Mouse (Mus musculus) lung, adult 2 months (tissue): ENCODE data around the gene Baz1b. TPM values are rescaled to one million over a fixed set of nuclear protein-coding genes. Genes with fewer than 3 reads are reported as not detected.

Experiments
- DNase-seq: peaks from one replicate; pipeline ENCODE4 v3.0.0; 2022
- H3K4me1 ChIP-seq: fragments of 200-500 bp; 2 replicates; pipeline ENCODE4 v1.6.1; 2011; ENCODE audit warnings: low read length; ENCODE audit not compliant: control insufficient read depth, insufficient read depth
- H3K4me3 ChIP-seq: fragments of 200-500 bp; replicated peaks from 2 replicates; pipeline ENCODE3; 2011; ENCODE audit warnings: low read depth, mild to moderate bottlenecking, control low read depth, low read length; ENCODE audit errors: extremely low read depth
- CTCF ChIP-seq: fragments of 200-500 bp; IDR thresholded peaks from 2 replicates; pipeline ENCODE4 v1.5.1; 2011; ENCODE audit warnings: mild to moderate bottlenecking, low read length, control low read depth; ENCODE audit not compliant: insufficient read depth
- POLR2A ChIP-seq: fragments of 200-500 bp; IDR thresholded peaks from 2 replicates; pipeline ENCODE4 v1.6.1; 2011; ENCODE audit warnings: low read depth, mild to moderate bottlenecking, control low read depth, low read length, borderline replicate concordance; ENCODE audit errors: extremely low read depth
- WGBS: fragments of 180-500 bp; shearing (Covaris S2); methylation state at CpG from one replicate; pipeline ENCODE4 v1.1.7; 2018; 5-methylcytosine and 5-hydroxymethylcytosine counted together
- polyA plus RNA-seq: library from polyadenylated mRNA; depleted of rRNA; stranded (reverse); fragments of >200 nt; gene quantifications from 2 replicates; pipeline ENCODE4 v1.2.3, GENCODE M21; 2012; rRNA removed

The Baz1b gene
- polyA plus RNA-seq, 1 experiment: 23.4 TPM

GRCm38 (mm10) chr5:135286185-135286584 lies 99.1 kb downstream of the Baz1b start:
- WGBS: 0% methylated on average over 6 of the region's 6 CpGs
- peak; percentile 62 for DNase-seq
- TF ChIP-seq CTCF: peak; percentile 94
- TF ChIP-seq POLR2A: no peak
- H3K4me1 ChIP-seq: no peaks in the 10 kb centered on the region
- no peak overlapping the region for H3K4me3 ChIP-seq

GRCm38 (mm10) chr5:135286926-135287325 lies 99.9 kb downstream of the Baz1b start:
- Histone ChIP-seq H3K4me1 (no peaks in the 10 kb centered on the region), H3K4me3 (no peak overlapping the region)
- WGBS: 77% methylated on average over 5 of the region's 5 CpGs
- TF ChIP-seq CTCF (no peak), POLR2A (no peak)
- DNase-seq: no peak

DNA sequence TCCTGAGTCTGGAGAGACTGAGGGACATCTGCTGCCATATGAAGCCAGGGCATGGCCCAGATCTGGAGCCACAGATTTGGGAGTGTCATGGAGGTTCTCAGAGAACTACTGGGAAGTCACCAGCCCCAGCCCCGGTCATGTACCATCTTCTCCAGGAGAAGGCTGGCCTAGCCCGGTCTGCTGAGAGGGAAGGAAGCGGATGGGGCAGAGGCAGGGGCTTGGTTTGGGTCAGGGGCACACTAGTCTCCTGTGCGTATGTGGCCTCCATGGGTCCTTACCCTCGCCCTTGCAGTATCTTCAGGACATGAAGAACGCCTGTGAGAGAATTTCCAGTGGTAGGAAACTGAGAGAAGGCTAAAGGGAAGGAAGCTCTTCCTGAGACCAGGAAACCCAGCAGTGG lies 103.6 kb downstream of the Baz1b start:
- 75% methylated on average over 6 of the region's 6 CpGs for WGBS
- Histone ChIP-seq H3K4me1 (no peaks in the 10 kb centered on the region), H3K4me3 (no peak overlapping the region)
- TF ChIP-seq POLR2A: no peak
- no peak for TF ChIP-seq CTCF
- DNase-seq: no peak

DNA sequence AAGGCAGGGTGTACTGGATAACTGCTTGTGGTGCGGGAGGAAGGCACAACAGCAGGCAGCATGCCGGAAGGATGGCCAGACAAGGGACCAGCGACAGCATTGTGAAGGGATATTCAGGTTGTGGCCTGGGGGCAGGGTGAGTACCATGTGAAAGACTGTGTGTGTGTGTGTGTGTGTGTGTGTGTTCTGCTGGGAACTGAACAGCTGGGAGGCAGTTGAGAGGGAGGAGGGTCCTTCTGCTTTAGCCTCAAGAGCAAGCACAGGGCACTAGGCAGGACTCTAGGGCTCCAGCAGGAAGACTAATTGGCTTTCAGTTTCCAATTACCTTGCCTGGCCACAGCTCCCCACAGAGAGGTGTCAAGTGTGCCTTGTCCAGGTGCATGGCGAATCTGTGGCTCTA lies 104.1 kb downstream of the Baz1b start:
- TF ChIP-seq CTCF: no peak
- TF ChIP-seq POLR2A: no peak
- no peak for DNase-seq
- WGBS: 53% methylated on average over 4 of the region's 4 CpGs
- Histone ChIP-seq H3K4me1 (no peaks in the 10 kb centered on the region), H3K4me3 (no peak overlapping the region)

GRCm38 (mm10) chr5:135292001-135292400 lies 104.9 kb downstream of the Baz1b start:
- WGBS: 81% methylated on average over 2 of the region's 2 CpGs
- H3K4me3 ChIP-seq: no peak overlapping the region

More at GRCm38 (mm10) chr5:135292001-135292400, 104.9 kb downstream of the Baz1b start:
- DNase-seq: no peak
- H3K4me1 ChIP-seq: no peaks in the 10 kb centered on the region
- TF ChIP-seq CTCF (no peak), POLR2A (no peak)

Other genes with a start within 250 kb of the Baz1b start
- gene Cldn4, start 240.3 kb upstream of the Baz1b start, polyA plus RNA-seq: 9.2 and 18.9 TPM in 2 replicates
- gene Cldn3, start 201.1 kb upstream of the Baz1b start, polyA plus RNA-seq: 333 and 552 TPM in 2 replicates
- gene Abhd11, start 178.1 kb upstream of the Baz1b start, polyA plus RNA-seq: 66.9 and 78.4 TPM in 2 replicates
- gene Stx1a, start 163.8 kb upstream of the Baz1b start, polyA plus RNA-seq: 10.6 and 11.7 TPM in 2 replicates
- gene Dnajc30, start 123.1 kb upstream of the Baz1b start, polyA plus RNA-seq: 30.7 and 31.5 TPM in 2 replicates
- 51.3 and 56.4 TPM in 2 replicates for gene Bud23, start 122.3 kb upstream of the Baz1b start, polyA plus RNA-seq
- 2.3 and 3.0 TPM in 2 replicates for gene Vps37d, start 109.0 kb upstream of the Baz1b start, polyA plus RNA-seq
- 17.8 and 28.5 TPM in 2 replicates for gene Mlxipl, start 97.4 kb upstream of the Baz1b start, polyA plus RNA-seq
- gene Tbl2, start 37.6 kb upstream of the Baz1b start, polyA plus RNA-seq: 8.1 and 8.3 TPM in 2 replicates
- 37.3 and 42.9 TPM in 2 replicates for gene Bcl7b, start 19.0 kb upstream of the Baz1b start, polyA plus RNA-seq
- 0.22 and 0.95 TPM in 2 replicates for gene Fzd9, start 64.0 kb downstream of the Baz1b start, polyA plus RNA-seq
- gene Fkbp6, start 162.8 kb downstream of the Baz1b start, polyA plus RNA-seq: not detected in 2 replicates
- gene Trim50, start 166.0 kb downstream of the Baz1b start, polyA plus RNA-seq: not detected in 2 replicates
- gene Nsun5, start 182.7 kb downstream of the Baz1b start, polyA plus RNA-seq: 27.3 and 29.4 TPM in 2 replicates
- gene Pom121, start 207.3 kb downstream of the Baz1b start, polyA plus RNA-seq: 18.1 and 19.0 TPM in 2 replicates